Mouse (Mus musculus) limb, embryonic 13.5 days (tissue): Measurements from ENCODE around the gene Spef1. TPM values are rescaled to one million over a fixed set of nuclear protein-coding genes. Genes with fewer than 3 reads are reported as not detected.

Source experiments
- ATAC-seq: fragments of 200-750 bp; cut with Nextera tagmentation; 2 replicates; pipeline ENCODE4 v1.8.0; 2017; ENCODE audit warnings: low read depth, moderate number of reproducible peaks, moderate TSS enrichment; ENCODE audit not compliant: low FRiP score
- H3K27ac ChIP-seq: fragments of 300-500 bp; sonication (generic); 2 replicates; pipeline ENCODE4 v1.5.1; 2015; ENCODE audit warnings: inconsistent platforms, mild to moderate bottlenecking, moderate library complexity
- H3K27me3 ChIP-seq: fragments of 300-500 bp; sonication (generic); 2 replicates; pipeline ENCODE4 v1.6.1; 2015; ENCODE audit warnings: mild to moderate bottlenecking, inconsistent platforms
- H3K36me3 ChIP-seq: fragments of 300-500 bp; sonication (generic); 2 replicates; pipeline ENCODE4 v1.6.1; 2015; ENCODE audit warnings: inconsistent platforms, mild to moderate bottlenecking, moderate library complexity
- H3K4me1 ChIP-seq: fragments of 300-500 bp; sonication (generic); 2 replicates; pipeline ENCODE4 v1.6.1; 2015; ENCODE audit warnings: inconsistent platforms
- H3K4me2 ChIP-seq: fragments of 300-500 bp; sonication (generic); replicated peaks from 2 replicates; pipeline ENCODE4 v1.6.1; 2015; ENCODE audit warnings: inconsistent platforms, mild to moderate bottlenecking, moderate library complexity
- H3K4me3 ChIP-seq: fragments of 300-500 bp; sonication (generic); 2 replicates; pipeline ENCODE4 v1.5.1; 2015; ENCODE audit warnings: moderate library complexity, mild to moderate bottlenecking, inconsistent platforms
- H3K9ac ChIP-seq: fragments of 300-500 bp; sonication (generic); 2 replicates; pipeline ENCODE4 v1.6.1; 2015; ENCODE audit warnings: mild to moderate bottlenecking, inconsistent platforms
- H3K9me3 ChIP-seq: fragments of 300-500 bp; sonication (generic); 2 replicates; pipeline ENCODE4 v1.6.1; 2016; ENCODE audit warnings: inconsistent platforms
- WGBS: fragments of 180-500 bp; shearing (Covaris S2); methylation state at CpG from one replicate; pipeline ENCODE4 v1.1.7; 2015; 5-methylcytosine and 5-hydroxymethylcytosine counted together
- polyA plus RNA-seq: library from polyadenylated mRNA; unstranded; fragments of >200 nt; fragmentation: Nextera tagmentation; extraction: Ambion mirVana; gene quantifications from 2 replicates; pipeline ENCODE4 v1.2.1, GENCODE M21; 2015

Gene Spef1
- polyA plus RNA-seq, 1 experiment from 2014 or later: 5.5 TPM

DNA sequence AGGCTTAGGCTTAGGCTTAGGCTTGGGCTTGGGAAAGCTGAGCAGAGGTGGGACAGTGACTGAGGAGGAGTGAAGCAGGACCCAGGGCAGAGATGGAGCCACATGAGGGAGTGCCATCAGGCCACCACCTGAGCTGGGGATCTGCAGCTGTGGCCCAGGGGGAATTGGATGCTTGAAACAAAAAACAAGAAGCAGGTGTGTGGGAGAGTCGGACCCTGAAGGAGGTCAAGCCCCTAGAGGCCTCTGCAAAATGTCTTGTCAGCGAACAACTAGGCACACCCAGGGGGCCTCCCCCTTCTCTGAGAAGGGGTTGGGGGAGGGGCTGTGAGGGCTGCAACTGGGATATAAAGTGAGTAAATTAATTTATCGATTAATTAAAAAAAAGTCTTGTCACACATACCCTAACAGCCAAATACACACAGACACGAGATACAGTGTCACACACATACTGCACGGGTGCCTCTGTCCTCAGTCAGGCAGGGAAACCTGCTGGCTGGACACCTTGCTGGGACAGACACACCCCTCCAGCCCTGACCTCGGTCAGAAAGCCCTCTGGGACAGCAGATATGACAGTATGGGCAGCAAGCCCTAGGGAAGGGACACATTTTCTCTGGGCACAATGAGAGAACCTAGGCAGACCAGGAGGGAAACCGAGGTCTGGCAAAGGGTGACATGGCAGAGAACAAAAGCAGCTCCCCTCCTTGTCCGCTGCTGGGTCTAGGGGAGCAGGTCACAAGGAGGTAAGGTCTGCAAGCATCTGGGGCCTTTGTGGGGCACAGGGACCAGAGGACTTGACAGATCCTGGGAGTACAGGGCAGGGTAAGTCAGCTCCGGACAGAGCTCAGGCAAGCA, 60.9 kb downstream of the Spef1 start:
- Histone ChIP-seq H3K27ac (peak overlapping the region; percentile 94; the same call in 1 of the 2 replicates), H3K4me3 (peak overlapping the region; percentile 81; the same call in 1 of the 2 replicates), H3K36me3 (no peaks in the 10 kb centered on the region), H3K4me2 (peak overlapping the region; percentile 81), H3K9me3 (no peaks in the 10 kb centered on the region), H3K9ac (peak overlapping the region; percentile 93), H3K4me1 (peaks cover 31% of the 10 kb centered on the region), H3K27me3 (no peaks in the 10 kb centered on the region)
- peak; percentile 1; the same call in 1 of the 2 replicates for ATAC-seq
- WGBS: 45% methylated on average over 9 of the region's 9 CpGs

DNA sequence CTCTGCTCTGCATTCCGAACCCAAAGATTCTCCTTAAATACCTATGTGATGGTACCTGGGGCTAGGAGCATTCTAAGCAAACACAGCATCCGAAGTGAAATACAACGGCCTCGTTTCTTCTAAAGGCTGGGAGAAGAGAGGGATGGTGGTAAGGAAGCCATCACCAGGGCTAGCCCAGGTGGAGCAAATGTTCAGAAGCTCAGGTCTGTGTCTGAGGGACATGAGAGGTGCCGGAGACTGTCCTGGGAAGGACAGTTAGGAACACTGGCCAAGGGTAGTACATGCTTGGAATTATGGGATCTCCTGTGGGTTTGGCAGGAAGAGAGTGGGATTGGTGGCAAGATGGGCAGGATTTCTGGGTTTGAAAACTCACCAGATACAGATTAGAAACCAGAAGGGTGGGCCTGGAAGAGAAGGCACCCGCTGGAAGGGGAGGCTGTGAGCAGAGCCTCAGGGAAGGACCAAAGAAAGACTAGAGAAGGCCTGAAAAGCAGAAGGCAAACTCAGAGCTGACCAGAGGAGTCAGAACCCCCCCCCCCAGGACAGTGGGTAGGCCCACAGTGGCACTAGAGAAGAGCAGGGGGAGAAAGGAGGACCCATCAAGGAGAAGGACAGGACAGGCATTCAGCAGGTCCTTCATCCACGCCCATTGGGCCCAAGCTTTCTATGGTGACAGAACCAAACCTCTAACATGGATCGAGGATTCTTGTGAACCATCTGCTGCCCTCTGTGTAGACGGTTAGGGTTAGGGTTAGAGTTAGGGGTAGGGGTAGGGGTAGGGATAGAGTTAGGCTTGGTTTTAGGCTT, 61.7 kb downstream of the Spef1 start:
- H3K27ac ChIP-seq: no peak overlapping the region
- H3K4me2 ChIP-seq: no peak overlapping the region
- no peaks in the 10 kb centered on the region for H3K9me3 ChIP-seq
- peaks cover 31% of the 10 kb centered on the region for H3K4me1 ChIP-seq
- H3K4me3 ChIP-seq: no peak overlapping the region
- 86% methylated on average over 9 of the region's 9 CpGs for WGBS
- no peaks in the 10 kb centered on the region for H3K36me3 ChIP-seq
- no peaks in the 10 kb centered on the region for H3K27me3 ChIP-seq
- ATAC-seq: no peak
- H3K9ac ChIP-seq: no peak overlapping the region

DNA sequence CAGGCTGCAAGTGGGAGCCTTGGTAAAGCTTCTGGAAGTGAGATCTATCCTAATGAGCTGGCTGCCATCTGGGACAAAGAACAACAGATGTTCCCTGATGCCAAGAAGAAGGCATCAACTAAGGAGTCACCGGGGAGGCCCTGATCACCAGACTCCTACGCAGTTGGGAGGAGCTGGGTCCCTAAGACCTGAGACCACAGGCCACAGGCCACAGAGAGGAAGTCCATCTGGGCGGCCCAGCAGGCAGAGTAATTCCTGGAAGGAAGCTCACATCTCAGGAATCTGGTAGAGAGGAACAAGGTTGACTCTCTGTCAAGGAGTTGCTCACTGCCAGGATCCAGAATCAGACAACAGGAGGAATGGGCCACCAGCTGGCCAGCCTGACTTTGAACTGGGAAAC, 62.9 kb downstream of the Spef1 start:
- ATAC-seq: no peak
- Histone ChIP-seq H3K4me1 (peaks cover 30% of the 10 kb centered on the region), H3K27me3 (no peaks in the 10 kb centered on the region), H3K9me3 (no peaks in the 10 kb centered on the region), H3K4me3 (no peak overlapping the region), H3K27ac (no peak overlapping the region), H3K9ac (0 out of 2 replicates have a peak overlapping the region, but pooled peaks have one; percentile 31), H3K4me2 (no peak overlapping the region), H3K36me3 (no peaks in the 10 kb centered on the region)
- 74% methylated on average over 3 of the region's 3 CpGs for WGBS

Other genes starting within 250 kb of the Spef1 start
- 27.4 and 29.2 TPM in 2 replicates for gene Gfra4, start 144.2 kb downstream of the Spef1 start, polyA plus RNA-seq
- 26.5 and 28.5 TPM in 2 replicates for gene Adam33, start 123.5 kb downstream of the Spef1 start, polyA plus RNA-seq
- gene Siglec1, start 100.5 kb downstream of the Spef1 start, polyA plus RNA-seq: 0.17 and 0.19 TPM in 2 replicates
- 22.0 and 22.9 TPM in 2 replicates for gene Hspa12b, start 60.0 kb downstream of the Spef1 start, polyA plus RNA-seq
- not detected in 2 replicates for gene Gm11037, start 53.8 kb downstream of the Spef1 start, polyA plus RNA-seq
- 55.2 and 56.0 TPM in 2 replicates for gene 1700037H04Rik, start 27.2 kb downstream of the Spef1 start, polyA plus RNA-seq
- gene Cenpb, start 7.2 kb downstream of the Spef1 start, polyA plus RNA-seq: 11.2 and 11.6 TPM in 2 replicates
- 57.6 and 60.3 TPM in 2 replicates for gene Cdc25b, start 333 bp downstream of the Spef1 start, polyA plus RNA-seq
- gene Ap5s1, start 19.8 kb upstream of the Spef1 start, polyA plus RNA-seq: 28.0 and 31.3 TPM in 2 replicates
- 16.6 and 16.7 TPM in 2 replicates for gene Mavs, start 46.8 kb upstream of the Spef1 start, polyA plus RNA-seq
- 39.0 and 39.3 TPM in 2 replicates for gene Pank2, start 75.2 kb upstream of the Spef1 start, polyA plus RNA-seq
- 10.2 and 10.5 TPM in 2 replicates for gene Rnf24, start 165.6 kb upstream of the Spef1 start, polyA plus RNA-seq